Mouse (Mus musculus): ENCODE data around the gene Dnah2. TPM values are rescaled to one million over a fixed set of nuclear protein-coding genes. Genes with fewer than 3 reads are reported as not detected.
"Not testable (repeated sequence)": the region's sequence is repeated elsewhere in the genome, so short reads cannot be mapped to it uniquely, and the experiment has no call there.

The Dnah2 gene
- polyA plus RNA-seq, 1 experiment from 2014 or later = 1.9 TPM

GRCm38 (mm10) chr11:69546423-69547053, 2.4 kb downstream of the Dnah2 start:
- H3K27ac ChIP-seq (replicated peaks) = peak overlapping the region; percentile 89
- no peaks in the 10 kb centered on the region for H3K9me3 ChIP-seq
- H3K4me2 ChIP-seq (replicated peaks) = peak overlapping the region; percentile 84
- H3K27me3 ChIP-seq = no peaks in the 10 kb centered on the region; the same call in 1 of the 2 replicates
- 0% methylated on average over 44 of the region's 44 CpGs for WGBS
- H3K4me1 ChIP-seq = peaks cover 68% of the 10 kb centered on the region
- peak overlapping the region; percentile 57 for H3K9ac ChIP-seq (replicated peaks)
- H3K36me3 ChIP-seq = no peaks in the 10 kb centered on the region
- H3K4me3 ChIP-seq = peak overlapping the region; percentile 42
- ATAC-seq (ENCODE audit: low FRiP score, low read depth) = peak; percentile 77

GRCm38 (mm10) chr11:69545957-69546356, 3.0 kb downstream of the Dnah2 start:
- Histone ChIP-seq H3K4me2 (replicated peaks) (peak overlapping the region; percentile 84), H3K4me1 (peaks cover 68% of the 10 kb centered on the region), H3K9me3 (no peaks in the 10 kb centered on the region), H3K4me3 (peak overlapping the region; percentile 42), H3K27me3 (no peaks in the 10 kb centered on the region; the same call in 1 of the 2 replicates), H3K27ac (replicated peaks) (peak overlapping the region; percentile 89), H3K36me3 (no peaks in the 10 kb centered on the region), H3K9ac (replicated peaks) (peak overlapping the region; percentile 57; the same call in 1 of the 2 replicates)
- 8% methylated on average over 7 of the region's 7 CpGs for WGBS
- ATAC-seq (ENCODE audit: low FRiP score, low read depth) = peak; percentile 27

- Histone ChIP-seq H3K4me3 (no peak overlapping the region), H3K36me3 (no peaks in the 10 kb centered on the region), H3K4me1 (peaks cover 52% of the 10 kb centered on the region), H3K27me3 (no peaks in the 10 kb centered on the region; the same call in 1 of the 2 replicates), H3K4me2 (replicated peaks) (0 out of 2 replicates have a peak overlapping the region, but pooled peaks have one; percentile 2), H3K9me3 (no peaks in the 10 kb centered on the region), H3K9ac (replicated peaks) (0 out of 2 replicates have a peak overlapping the region, but pooled peaks have one; percentile 15), H3K27ac (replicated peaks) (peak overlapping the region; percentile 63)
- no peak for ATAC-seq (ENCODE audit: low FRiP score, low read depth)
- WGBS = 7% methylated on average over 3 of the region's 3 CpGs
Measured at GRCm38 (mm10) chr11:69543598-69543997, 5.3 kb downstream of the Dnah2 start.

GRCm38 (mm10) chr11:69541741-69542140, 7.2 kb downstream of the Dnah2 start:
- not testable (repeated sequence) for H3K4me2 ChIP-seq (replicated peaks); H3K4me3 ChIP-seq; H3K27me3 ChIP-seq; H3K27ac ChIP-seq (replicated peaks); H3K36me3 ChIP-seq; H3K9me3 ChIP-seq; H3K9ac ChIP-seq (replicated peaks); ATAC-seq (ENCODE audit: low FRiP score, low read depth)
- H3K4me1 ChIP-seq = peaks cover 33% of the 10 kb centered on the region
- WGBS = 90% methylated on average over 1 of the region's 3 CpGs

- peaks cover 24% of the 10 kb centered on the region for H3K4me1 ChIP-seq
- H3K27ac ChIP-seq (replicated peaks) = no peak overlapping the region
- H3K4me2 ChIP-seq (replicated peaks) = no peak overlapping the region
- 92% methylated on average over 2 of the region's 2 CpGs for WGBS
- H3K9me3 ChIP-seq = no peaks in the 10 kb centered on the region
- H3K4me3 ChIP-seq = no peak overlapping the region
- H3K27me3 ChIP-seq = no peaks in the 10 kb centered on the region; the same call in 1 of the 2 replicates
- H3K9ac ChIP-seq (replicated peaks) = no peak overlapping the region
- H3K36me3 ChIP-seq = no peaks in the 10 kb centered on the region
- no peak for ATAC-seq (ENCODE audit: low FRiP score, low read depth)
Measured at GRCm38 (mm10) chr11:69540700-69541099, 8.2 kb downstream of the Dnah2 start.

- Histone ChIP-seq H3K27me3 (no peaks in the 10 kb centered on the region), H3K9ac (replicated peaks) (no peak overlapping the region), H3K36me3 (no peaks in the 10 kb centered on the region), H3K9me3 (no peaks in the 10 kb centered on the region), H3K4me2 (replicated peaks) (no peak overlapping the region), H3K4me1 (no peaks in the 10 kb centered on the region), H3K27ac (replicated peaks) (no peak overlapping the region), H3K4me3 (no peak overlapping the region)
- 84% methylated on average over 1 of the region's 1 CpGs for WGBS
- no peak for ATAC-seq (ENCODE audit: low FRiP score, low read depth)
Measured at GRCm38 (mm10) chr11:69534990-69535389, 13.9 kb downstream of the Dnah2 start.

GRCm38 (mm10) chr11:69532480-69533150, 16.3 kb downstream of the Dnah2 start:
- no peaks in the 10 kb centered on the region for H3K27me3 ChIP-seq
- no peaks in the 10 kb centered on the region for H3K9me3 ChIP-seq
- H3K9ac ChIP-seq (replicated peaks) = no peak overlapping the region
- H3K4me1 ChIP-seq = peaks cover 6% of the 10 kb centered on the region
- 86% methylated on average over 7 of the region's 7 CpGs for WGBS
- no peak overlapping the region for H3K27ac ChIP-seq (replicated peaks)
- H3K4me2 ChIP-seq (replicated peaks) = no peak overlapping the region
- H3K4me3 ChIP-seq = no peak overlapping the region
- no peak for ATAC-seq (ENCODE audit: low FRiP score, low read depth)
- no peaks in the 10 kb centered on the region for H3K36me3 ChIP-seq

- not testable (repeated sequence) for H3K27me3 ChIP-seq; H3K36me3 ChIP-seq; H3K27ac ChIP-seq (replicated peaks); H3K9me3 ChIP-seq; H3K9ac ChIP-seq (replicated peaks); H3K4me3 ChIP-seq; H3K4me2 ChIP-seq (replicated peaks); ATAC-seq (ENCODE audit: low FRiP score, low read depth)
- WGBS = 86% methylated on average over 6 of the region's 6 CpGs
- H3K4me1 ChIP-seq = peaks cover 23% of the 10 kb centered on the region
Measured at GRCm38 (mm10) chr11:69530755-69531154, 18.2 kb downstream of the Dnah2 start.

- H3K9me3 ChIP-seq; H3K4me3 ChIP-seq; ATAC-seq (ENCODE audit: low FRiP score, low read depth); H3K27me3 ChIP-seq; H3K4me2 ChIP-seq (replicated peaks); H3K36me3 ChIP-seq; H3K27ac ChIP-seq (replicated peaks); H3K9ac ChIP-seq (replicated peaks): not testable (repeated sequence)
- peaks cover 23% of the 10 kb centered on the region for H3K4me1 ChIP-seq
- WGBS = 96% methylated on average over 3 of the region's 3 CpGs
Measured at GRCm38 (mm10) chr11:69530281-69530680, 18.6 kb downstream of the Dnah2 start.

GRCm38 (mm10) chr11:69528031-69528390, 20.9 kb downstream of the Dnah2 start:
- peak overlapping the region; percentile 96 for H3K27ac ChIP-seq (replicated peaks)
- no peaks in the 10 kb centered on the region for H3K27me3 ChIP-seq
- peak; percentile 16; the same call in 1 of the 2 replicates for ATAC-seq (ENCODE audit: low FRiP score, low read depth)
- H3K36me3 ChIP-seq = no peaks in the 10 kb centered on the region
- H3K4me2 ChIP-seq (replicated peaks) = no peak overlapping the region
- no peak overlapping the region for H3K4me3 ChIP-seq
- WGBS = 71% methylated on average over 4 of the region's 4 CpGs
- H3K9me3 ChIP-seq = no peaks in the 10 kb centered on the region
- peaks cover 23% of the 10 kb centered on the region for H3K4me1 ChIP-seq
- no peak overlapping the region for H3K9ac ChIP-seq (replicated peaks)

- peak overlapping the region; percentile 96 for H3K27ac ChIP-seq (replicated peaks)
- H3K4me3 ChIP-seq = peak overlapping the region; percentile 29
- no peaks in the 10 kb centered on the region for H3K36me3 ChIP-seq
- WGBS = 1% methylated on average over 30 of the region's 30 CpGs
- H3K9ac ChIP-seq (replicated peaks) = peak overlapping the region; percentile 60
- peaks cover 23% of the 10 kb centered on the region for H3K4me1 ChIP-seq
- H3K9me3 ChIP-seq = no peaks in the 10 kb centered on the region
- H3K27me3 ChIP-seq = no peaks in the 10 kb centered on the region
- peak; percentile 54 for ATAC-seq (ENCODE audit: low FRiP score, low read depth)
- H3K4me2 ChIP-seq (replicated peaks) = peak overlapping the region; percentile 53
Measured at GRCm38 (mm10) chr11:69527098-69528030, 21.5 kb downstream of the Dnah2 start.

All from midbrain, embryonic 12.5 days (tissue).